Mouse (Mus musculus): ENCODE measurements around the gene Irs2.

- TF ChIP-seq CTCF (IDR thresholded peaks at IDR 0.05; ENCODE audit: borderline replicate concordance, extremely low read depth, insufficient read depth, insufficient read length): no peak
- TF ChIP-seq POLR2A (IDR thresholded peaks at IDR 0.05; ENCODE audit: borderline replicate concordance, extremely low read depth, insufficient read depth, insufficient read length, poor library complexity, severe bottlenecking): no peak
Measured at GRCm38 (mm10) chr8:11036790-11037189, 28.5 kb upstream of the Irs2 start.
